Mouse (Mus musculus): ENCODE measurements around the gene Wdfy4. TPM values are rescaled to one million over a fixed set of nuclear protein-coding genes. Genes with fewer than 3 reads are reported as not detected.

Gene Wdfy4
- total and polyA plus RNA-seq, 3 experiments = 2.6 to 3.7 (median 2.9) TPM

GRCm38 (mm10) chr14:32991082-32991481 lies 194.2 kb downstream of the Wdfy4 start, which contains the start of gene Lrrc18:
Lrrc18 (plus strand) TSS chr14:32991382.
- DNase-seq = no peak
- TF ChIP-seq POLR2A (IDR thresholded peaks at IDR 0.05; ENCODE audit: insufficient read depth, low read depth, low read length) (no peak), CTCF (IDR thresholded peaks at IDR 0.05) (no peak), EP300 (IDR thresholded peaks at IDR 0.05; ENCODE audit: insufficient read depth, low read depth, low read length) (no peak)
- intact Hi-C loops (cut with DNase I) = no loop called here
- H3K9ac ChIP-seq (ENCODE audit: low read depth, low read length) = no peak within 1 kb of the TSS
- H3K27ac ChIP-seq = no peak within 1 kb of the TSS
- no peaks in the 10 kb centered on the region for H3K27me3 ChIP-seq (ENCODE audit: control insufficient read depth, insufficient read depth, low read length)
- H3K79me2 ChIP-seq (replicated peaks; ENCODE audit: control insufficient read depth, insufficient read depth, low read length) = no peaks in the 10 kb centered on the region
- no peaks in the 10 kb centered on the region; the same call in 1 of the 2 replicates for H3K4me1 ChIP-seq (ENCODE audit: control insufficient read depth, insufficient read depth, low read length)
- H3K36me3 ChIP-seq (ENCODE audit: control insufficient read depth, insufficient read depth, low read length) = no peaks in the 10 kb centered on the region
- H3K4me3 ChIP-seq = no peak within 1 kb of the TSS
- 90% methylated on average over 2 of the region's 2 CpGs for WGBS

GRCm38 (mm10) chr14:32986659-32987058 lies 198.6 kb downstream of the Wdfy4 start:
- Histone ChIP-seq H3K27me3 (ENCODE audit: control insufficient read depth, insufficient read depth, low read length) (no peaks in the 10 kb centered on the region), H3K9ac (ENCODE audit: low read depth, low read length) (no peak overlapping the region), H3K36me3 (ENCODE audit: control insufficient read depth, insufficient read depth, low read length) (no peaks in the 10 kb centered on the region), H3K79me2 (replicated peaks; ENCODE audit: control insufficient read depth, insufficient read depth, low read length) (no peaks in the 10 kb centered on the region), H3K4me1 (ENCODE audit: control insufficient read depth, insufficient read depth, low read length) (no peaks in the 10 kb centered on the region), H3K27ac (no peak overlapping the region), H3K4me3 (no peak overlapping the region)
- WGBS = 83% methylated on average over 4 of the region's 4 CpGs
- no peak for TF ChIP-seq EP300 (IDR thresholded peaks at IDR 0.05; ENCODE audit: insufficient read depth, low read depth, low read length)
- intact Hi-C loops (cut with DNase I) = no loop called here
- no peak for DNase-seq

- DNase-seq = no peak
- intact Hi-C loops (cut with DNase I) = no loop called here
- H3K9ac ChIP-seq (ENCODE audit: low read depth, low read length) = no peak overlapping the region
- H3K4me3 ChIP-seq = no peak overlapping the region
- TF ChIP-seq CTCF (IDR thresholded peaks at IDR 0.05) (no peak), POLR2A (IDR thresholded peaks at IDR 0.05; ENCODE audit: insufficient read depth, low read depth, low read length) (no peak), EP300 (IDR thresholded peaks at IDR 0.05; ENCODE audit: insufficient read depth, low read depth, low read length) (no peak)
- H3K79me2 ChIP-seq (replicated peaks; ENCODE audit: control insufficient read depth, insufficient read depth, low read length) = no peaks in the 10 kb centered on the region
- no peak overlapping the region for H3K27ac ChIP-seq
- 39% methylated on average over 6 of the region's 6 CpGs for WGBS
- no peaks in the 10 kb centered on the region for H3K36me3 ChIP-seq (ENCODE audit: control insufficient read depth, insufficient read depth, low read length)
- no peaks in the 10 kb centered on the region for H3K27me3 ChIP-seq (ENCODE audit: control insufficient read depth, insufficient read depth, low read length)
- H3K4me1 ChIP-seq (ENCODE audit: control insufficient read depth, insufficient read depth, low read length) = no peaks in the 10 kb centered on the region
Observed at GRCm38 (mm10) chr14:32984176-32984738, 201.1 kb downstream of the Wdfy4 start.

- no peaks in the 10 kb centered on the region for H3K4me1 ChIP-seq (ENCODE audit: control insufficient read depth, insufficient read depth, low read length)
- no peaks in the 10 kb centered on the region for H3K79me2 ChIP-seq (replicated peaks; ENCODE audit: control insufficient read depth, insufficient read depth, low read length)
- TF ChIP-seq CTCF (IDR thresholded peaks at IDR 0.05) (no peak), POLR2A (IDR thresholded peaks at IDR 0.05; ENCODE audit: insufficient read depth, low read depth, low read length) (no peak), EP300 (IDR thresholded peaks at IDR 0.05; ENCODE audit: insufficient read depth, low read depth, low read length) (no peak)
- H3K36me3 ChIP-seq (ENCODE audit: control insufficient read depth, insufficient read depth, low read length) = no peaks in the 10 kb centered on the region
- intact Hi-C loops (cut with DNase I) = no loop called here
- no peak for DNase-seq
- H3K9ac ChIP-seq (ENCODE audit: low read depth, low read length) = no peak overlapping the region
- H3K27ac ChIP-seq = no peak overlapping the region
- WGBS = 89% methylated on average over 9 of the region's 9 CpGs
- no peak overlapping the region for H3K4me3 ChIP-seq
- no peaks in the 10 kb centered on the region for H3K27me3 ChIP-seq (ENCODE audit: control insufficient read depth, insufficient read depth, low read length)
Observed at GRCm38 (mm10) chr14:32970700-32971099, 214.6 kb downstream of the Wdfy4 start.

GRCm38 (mm10) chr14:32964742-32965141 lies 220.6 kb downstream of the Wdfy4 start:
- TF ChIP-seq POLR2A (IDR thresholded peaks at IDR 0.05; ENCODE audit: insufficient read depth, low read depth, low read length) = no peak
- TF ChIP-seq EP300 (IDR thresholded peaks at IDR 0.05; ENCODE audit: insufficient read depth, low read depth, low read length) = no peak
- no peak for TF ChIP-seq CTCF (IDR thresholded peaks at IDR 0.05)
- no peak for DNase-seq
- H3K79me2 ChIP-seq (replicated peaks; ENCODE audit: control insufficient read depth, insufficient read depth, low read length) = no peaks in the 10 kb centered on the region
- no peaks in the 10 kb centered on the region for H3K4me1 ChIP-seq (ENCODE audit: control insufficient read depth, insufficient read depth, low read length)
- no peak overlapping the region for H3K4me3 ChIP-seq
- intact Hi-C loops (cut with DNase I) = no loop called here
- H3K27me3 ChIP-seq (ENCODE audit: control insufficient read depth, insufficient read depth, low read length) = no peaks in the 10 kb centered on the region
- WGBS = 91% methylated on average over 10 of the region's 10 CpGs
- H3K9ac ChIP-seq (ENCODE audit: low read depth, low read length) = no peak overlapping the region
- no peak overlapping the region for H3K27ac ChIP-seq
- H3K36me3 ChIP-seq (ENCODE audit: control insufficient read depth, insufficient read depth, low read length) = no peaks in the 10 kb centered on the region

GRCm38 (mm10) chr14:32960481-32960880 lies 224.8 kb downstream of the Wdfy4 start:
- Histone ChIP-seq H3K79me2 (replicated peaks; ENCODE audit: control insufficient read depth, insufficient read depth, low read length) (no peaks in the 10 kb centered on the region), H3K27me3 (ENCODE audit: control insufficient read depth, insufficient read depth, low read length) (no peaks in the 10 kb centered on the region), H3K36me3 (ENCODE audit: control insufficient read depth, insufficient read depth, low read length) (no peaks in the 10 kb centered on the region), H3K9ac (ENCODE audit: low read depth, low read length) (no peak overlapping the region), H3K4me1 (ENCODE audit: control insufficient read depth, insufficient read depth, low read length) (peaks cover 10% of the 10 kb centered on the region; the same call in 1 of the 2 replicates), H3K27ac (no peak overlapping the region), H3K4me3 (no peak overlapping the region)
- peak; percentile 86 for TF ChIP-seq CTCF (IDR thresholded peaks at IDR 0.05)
- no peak for TF ChIP-seq POLR2A (IDR thresholded peaks at IDR 0.05; ENCODE audit: insufficient read depth, low read depth, low read length)
- TF ChIP-seq EP300 (IDR thresholded peaks at IDR 0.05; ENCODE audit: insufficient read depth, low read depth, low read length) = peak; percentile 76
- 44% methylated on average over 5 of the region's 5 CpGs for WGBS
- DNase-seq = peak; percentile 70 to 73
- intact Hi-C loops (cut with DNase I) = no loop called here
